Mouse (Mus musculus): Measurements from ENCODE around the gene Rnf212b. TPM values are rescaled to one million over a fixed set of nuclear protein-coding genes. Genes with fewer than 3 reads are reported as not detected.

The Rnf212b gene
- polyA plus RNA-seq, 1 experiment = not detected

DNA sequence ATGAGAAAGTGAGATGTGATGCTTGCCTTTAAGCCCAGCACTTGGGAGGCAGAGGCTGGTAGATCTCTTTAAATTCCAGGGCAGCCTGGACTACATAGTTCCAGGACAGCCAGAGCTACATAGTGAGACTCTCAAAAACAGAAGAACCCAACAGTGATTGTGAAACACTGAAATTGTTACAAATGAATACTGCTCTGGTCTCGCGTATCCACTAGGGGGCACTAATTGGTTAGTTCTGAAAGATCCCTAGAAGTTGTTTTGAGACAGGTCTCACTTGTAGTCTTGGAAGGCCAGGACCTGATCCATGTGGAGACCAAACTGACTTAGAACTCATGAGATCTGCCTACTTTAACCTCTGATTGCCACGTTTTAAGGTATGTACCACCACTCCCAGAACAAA lies 86.4 kb downstream of the Rnf212b start:
- H3K4me1 ChIP-seq (ENCODE audit: control insufficient read depth, insufficient read depth, low read length) = no peaks in the 10 kb centered on the region
- DNase-seq = peak; percentile 44
- TF ChIP-seq CTCF (IDR thresholded peaks at IDR 0.05; ENCODE audit: insufficient read depth, low read length) = peak; percentile 32; the same call in 1 of the 2 replicates
- TF ChIP-seq POLR2A (IDR thresholded peaks at IDR 0.05; ENCODE audit: borderline replicate concordance, extremely low read depth, low read depth, low read length) = no peak
- H3K4me3 ChIP-seq (replicated peaks; ENCODE audit: extremely low read depth, low read depth, low read length) = no peak overlapping the region
- WGBS = 0% methylated on average over 3 of the region's 3 CpGs

DNA sequence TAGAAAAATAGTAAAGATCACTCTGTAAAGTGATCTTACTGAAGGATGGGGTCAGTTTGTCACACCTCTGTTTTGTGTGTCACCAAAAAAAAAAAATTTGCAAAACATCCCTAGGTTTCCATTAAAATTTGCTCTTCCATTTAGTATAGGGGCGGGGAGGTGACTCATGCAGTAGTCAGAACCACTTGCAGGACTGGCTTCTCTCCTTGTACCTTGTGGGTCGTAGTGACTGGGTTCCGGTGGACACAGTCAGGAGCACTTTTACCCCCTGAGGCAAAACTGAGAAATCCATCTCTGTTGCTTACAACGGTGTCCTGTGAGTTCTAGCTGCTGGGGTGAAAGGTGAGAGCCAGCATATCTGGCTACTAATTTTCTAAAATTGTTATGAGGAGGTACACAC lies 89.7 kb downstream of the Rnf212b start:
- Histone ChIP-seq H3K4me1 (ENCODE audit: control insufficient read depth, insufficient read depth, low read length) (no peaks in the 10 kb centered on the region), H3K4me3 (replicated peaks; ENCODE audit: extremely low read depth, low read depth, low read length) (no peak overlapping the region)
- 82% methylated on average over 4 of the region's 4 CpGs for WGBS
- TF ChIP-seq POLR2A (IDR thresholded peaks at IDR 0.05; ENCODE audit: borderline replicate concordance, extremely low read depth, low read depth, low read length) = no peak
- TF ChIP-seq CTCF (IDR thresholded peaks at IDR 0.05; ENCODE audit: insufficient read depth, low read length) = no peak
- no peak for DNase-seq

Other genes with a start within 250 kb of the Rnf212b start
- 36.4 and 49.6 TPM in 2 replicates for gene Ajuba, start 236.6 kb upstream of the Rnf212b start, polyA plus RNA-seq (2012; rRNA removed)
- gene 4931414P19Rik, start 208.1 kb upstream of the Rnf212b start, polyA plus RNA-seq (2012; rRNA removed) = 6.5 and 7.3 TPM in 2 replicates
- gene Psmb5, start 196.1 kb upstream of the Rnf212b start, polyA plus RNA-seq (2012; rRNA removed) = 129 and 146 TPM in 2 replicates
- gene Psmb11, start 192.7 kb upstream of the Rnf212b start, polyA plus RNA-seq (2012; rRNA removed) = not detected in 2 replicates
- not detected in 2 replicates for gene Gm17606, start 173.2 kb upstream of the Rnf212b start, polyA plus RNA-seq (2012; rRNA removed)
- 2.8 and 2.9 TPM in 2 replicates for gene Cdh24, start 172.8 kb upstream of the Rnf212b start, polyA plus RNA-seq (2012; rRNA removed)
- gene 1700123O20Rik, start 127.9 kb upstream of the Rnf212b start, polyA plus RNA-seq (2012; rRNA removed) = 49.8 and 50.5 TPM in 2 replicates
- gene Acin1, start 127.2 kb upstream of the Rnf212b start, polyA plus RNA-seq (2012; rRNA removed) = 100 and 121 TPM in 2 replicates
- 0.43 and 0.56 TPM in 2 replicates for gene Gm29776, start 115.3 kb upstream of the Rnf212b start, polyA plus RNA-seq (2012; rRNA removed)
- gene Cebpe, start 102.0 kb upstream of the Rnf212b start, polyA plus RNA-seq (2012; rRNA removed) = 0.57 and 1.1 TPM in 2 replicates
- gene Slc7a8, start 32.2 kb upstream of the Rnf212b start, polyA plus RNA-seq (2012; rRNA removed) = 2.9 and 4.0 TPM in 2 replicates
- 3.3 and 5.3 TPM in 2 replicates for gene Homez, start 56.8 kb downstream of the Rnf212b start, polyA plus RNA-seq (2012; rRNA removed)
- 17.8 and 24.4 TPM in 2 replicates for gene Ppp1r3e, start 63.4 kb downstream of the Rnf212b start, polyA plus RNA-seq (2012; rRNA removed)
- gene Bcl2l2, start 69.2 kb downstream of the Rnf212b start, polyA plus RNA-seq (2012; rRNA removed) = 69.3 and 70.1 TPM in 2 replicates
- gene Gm20521, start 69.3 kb downstream of the Rnf212b start, polyA plus RNA-seq (2012; rRNA removed) = 6.8 TPM in 1 of 2 replicates, not detected in the other
- 77.5 and 112 TPM in 2 replicates for gene Pabpn1, start 78.4 kb downstream of the Rnf212b start, polyA plus RNA-seq (2012; rRNA removed)
- 61.8 and 63.8 TPM in 2 replicates for gene Slc22a17, start 99.0 kb downstream of the Rnf212b start, polyA plus RNA-seq (2012; rRNA removed)
- 11.8 and 16.3 TPM in 2 replicates for gene Efs, start 112.0 kb downstream of the Rnf212b start, polyA plus RNA-seq (2012; rRNA removed)
- not detected in 2 replicates for gene Il25, start 118.6 kb downstream of the Rnf212b start, polyA plus RNA-seq (2012; rRNA removed)
- gene Cmtm5, start 122.1 kb downstream of the Rnf212b start, polyA plus RNA-seq (2012; rRNA removed) = 0.69 and 2.2 TPM in 2 replicates
- gene Myh6, start 152.8 kb downstream of the Rnf212b start, polyA plus RNA-seq (2012; rRNA removed) = 82.5 and 128 TPM in 2 replicates
- not detected in 2 replicates for gene Gm17428, start 162.8 kb downstream of the Rnf212b start, polyA plus RNA-seq (2012; rRNA removed)
- gene Myh7, start 180.5 kb downstream of the Rnf212b start, polyA plus RNA-seq (2012; rRNA removed) = 8.0 and 13.3 TPM in 2 replicates
- gene Ngdn, start 201.3 kb downstream of the Rnf212b start, polyA plus RNA-seq (2012; rRNA removed) = 12.7 and 17.0 TPM in 2 replicates

Data from lung, adult 2 months (tissue).